Mouse (Mus musculus) myocyte (in vitro differentiated cells): Measurements from ENCODE around the gene Rnf144a. TPM values are rescaled to one million over a fixed set of nuclear protein-coding genes. Genes with fewer than 3 reads are reported as not detected.

Experiments
- H3K27me3 ChIP-seq: one replicate; pipeline ENCODE4 v1.6.1; 2011; ENCODE audit not compliant: control insufficient read depth, insufficient read depth, insufficient read length
- H3K36me3 ChIP-seq: one replicate; pipeline ENCODE4 v1.6.1; 2011; ENCODE audit not compliant: control insufficient read depth, insufficient read depth
- H3K4me2 ChIP-seq: one replicate; pipeline ENCODE4 v1.6.1; 2011; ENCODE audit warnings: low read depth, control low read depth
- H3K4me3 ChIP-seq: one replicate; pipeline ENCODE4 v1.5.1; 2011; ENCODE audit warnings: mild to moderate bottlenecking, control low read depth, moderate library complexity
- H3K79me2 ChIP-seq: one replicate; pipeline ENCODE4 v1.6.1; 2011; ENCODE audit not compliant: control insufficient read depth, insufficient read depth
- H3ac ChIP-seq: one replicate; pipeline ENCODE4 v1.6.1; 2011; ENCODE audit not compliant: control insufficient read depth, insufficient read length
- CEBPB ChIP-seq: IDR thresholded peaks from 2 replicates; pipeline ENCODE4 v1.6.1; 2011; ENCODE audit warnings: mild to moderate bottlenecking, moderate library complexity; ENCODE audit not compliant: poor library complexity, insufficient read depth, severe bottlenecking
- E2F4 ChIP-seq: IDR thresholded peaks from one replicate; pipeline ENCODE4 v1.6.1; 2011; ENCODE audit warnings: mild to moderate bottlenecking, control low read depth, moderate library complexity; ENCODE audit not compliant: insufficient read depth
- MAX ChIP-seq: IDR thresholded peaks from one replicate; pipeline ENCODE4 v1.6.1; 2011; ENCODE audit warnings: low read depth, mild to moderate bottlenecking, control low read depth
- MYOD1 ChIP-seq, 3 experiments: IDR thresholded peaks; one replicate each; pipeline ENCODE4 v1.6.1; 2011; ENCODE audit warnings: control low read depth in 2 of 3, low read depth in 2 of 3, mild to moderate bottlenecking in 2 of 3, moderate library complexity in 1 of 3; ENCODE audit not compliant: insufficient read length in 2 of 3, control insufficient read depth in 1 of 3
- MYOG ChIP-seq, 3 experiments: IDR thresholded peaks; one replicate each; pipeline ENCODE4 v1.6.1; 2011; ENCODE audit warnings: control low read depth in 2 of 3, low read depth in 2 of 3, mild to moderate bottlenecking in 2 of 3; ENCODE audit not compliant: insufficient read length in 2 of 3, control insufficient read depth in 1 of 3, insufficient read depth in 1 of 3
- POLR2A ChIP-seq: IDR thresholded peaks from one replicate; pipeline ENCODE4 v1.6.1; 2011; ENCODE audit warnings: low read depth, mild to moderate bottlenecking, control low read depth, moderate library complexity; ENCODE audit not compliant: insufficient read length
- POLR2AphosphoS2 ChIP-seq: IDR thresholded peaks from one replicate; pipeline ENCODE4 v1.6.1; 2011; ENCODE audit warnings: low read depth, control low read depth; ENCODE audit not compliant: insufficient read length
- REST ChIP-seq: IDR thresholded peaks from one replicate; pipeline ENCODE4 v1.6.1; 2011; ENCODE audit warnings: mild to moderate bottlenecking, control low read depth, moderate library complexity; ENCODE audit not compliant: insufficient read depth, insufficient read length
- SRF ChIP-seq: IDR thresholded peaks from one replicate; pipeline ENCODE4 v1.6.1; 2011; ENCODE audit warnings: low read depth; ENCODE audit not compliant: control insufficient read depth, insufficient read length
- TCF12 ChIP-seq: IDR thresholded peaks from one replicate; pipeline ENCODE4 v1.6.1; 2011; ENCODE audit warnings: mild to moderate bottlenecking, control low read depth; ENCODE audit not compliant: poor library complexity, insufficient read depth, severe bottlenecking
- TCF3 ChIP-seq: IDR thresholded peaks from one replicate; pipeline ENCODE4 v1.6.1; 2011; ENCODE audit warnings: low read depth, control low read depth; ENCODE audit not compliant: insufficient read length
- USF1 ChIP-seq: IDR thresholded peaks from one replicate; pipeline ENCODE4 v1.6.1; 2011; ENCODE audit warnings: low read depth, mild to moderate bottlenecking, control low read depth, moderate library complexity
- polyA plus RNA-seq: library from polyadenylated mRNA; unstranded; fragments of >200 nt; fragmentation: generic; extraction: Trizol; gene quantifications from one replicate; pipeline ENCODE4 v1.2.1, GENCODE M21; 2012; ENCODE audit warnings: missing spikeins

Gene Rnf144a
- polyA plus RNA-seq, 1 experiment: not detected

DNA sequence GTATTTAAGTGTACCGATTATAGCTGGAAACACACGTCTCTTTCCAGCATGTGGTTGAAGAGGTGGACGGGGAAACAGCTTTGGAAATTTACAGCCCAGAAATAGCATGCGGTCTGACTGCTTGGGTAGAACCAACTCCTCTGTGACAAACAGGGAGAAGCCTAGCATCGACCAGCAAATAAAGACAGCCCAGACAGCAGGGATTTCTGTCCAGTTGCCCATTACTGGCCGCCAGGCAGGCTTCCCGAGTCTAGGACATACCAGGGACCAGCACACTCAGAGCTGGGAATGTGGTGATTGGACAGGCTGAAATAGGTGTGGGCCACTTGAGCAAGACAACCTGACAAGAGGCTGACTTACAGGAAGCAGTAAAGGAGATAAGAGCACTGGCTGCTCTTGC is 35.3 kb downstream of the Rnf144a start:
- Histone ChIP-seq H3K4me2 (no peak overlapping the region), H3K4me3 (no peak overlapping the region), H3ac (no peak overlapping the region), H3K79me2 (no peaks in the 10 kb centered on the region), H3K36me3 (no peaks in the 10 kb centered on the region), H3K27me3 (no peaks in the 10 kb centered on the region)
- TF ChIP-seq POLR2A (no peak), CEBPB (no peak), TCF3 (no peak), TCF12 (no peak), MYOG (IDR thresholded peaks at IDR 0.05; ENCODE audit: control insufficient read depth in 1 of 3, insufficient read depth in 1 of 3, insufficient read length in 2 of 3, low read depth in 2 of 3) (no peak), E2F4 (no peak)

DNA sequence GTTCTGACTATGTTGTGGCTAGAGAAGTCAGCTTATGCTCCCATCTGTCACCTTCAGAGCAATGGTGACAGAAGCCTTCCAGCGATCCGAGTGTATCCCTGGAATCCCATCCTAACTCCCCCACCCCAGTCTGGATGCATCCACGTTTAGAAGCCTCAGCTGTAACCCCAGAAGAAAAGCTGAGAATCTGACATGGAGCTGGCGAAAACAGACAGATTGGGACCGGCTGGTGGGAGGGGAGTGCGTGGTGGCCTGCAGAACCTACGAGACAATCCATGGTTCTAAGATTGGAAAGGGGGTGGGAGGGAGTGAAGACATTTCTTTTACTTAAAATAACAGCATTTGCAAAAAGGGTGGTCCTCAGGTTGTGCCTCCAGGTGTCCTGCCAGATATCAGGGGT is 37.4 kb downstream of the Rnf144a start:
- Histone ChIP-seq H3K4me3 (no peak overlapping the region), H3ac (no peak overlapping the region), H3K36me3 (no peaks in the 10 kb centered on the region), H3K27me3 (no peaks in the 10 kb centered on the region), H3K79me2 (no peaks in the 10 kb centered on the region), H3K4me2 (no peak overlapping the region)
- TF ChIP-seq E2F4: no peak

DNA sequence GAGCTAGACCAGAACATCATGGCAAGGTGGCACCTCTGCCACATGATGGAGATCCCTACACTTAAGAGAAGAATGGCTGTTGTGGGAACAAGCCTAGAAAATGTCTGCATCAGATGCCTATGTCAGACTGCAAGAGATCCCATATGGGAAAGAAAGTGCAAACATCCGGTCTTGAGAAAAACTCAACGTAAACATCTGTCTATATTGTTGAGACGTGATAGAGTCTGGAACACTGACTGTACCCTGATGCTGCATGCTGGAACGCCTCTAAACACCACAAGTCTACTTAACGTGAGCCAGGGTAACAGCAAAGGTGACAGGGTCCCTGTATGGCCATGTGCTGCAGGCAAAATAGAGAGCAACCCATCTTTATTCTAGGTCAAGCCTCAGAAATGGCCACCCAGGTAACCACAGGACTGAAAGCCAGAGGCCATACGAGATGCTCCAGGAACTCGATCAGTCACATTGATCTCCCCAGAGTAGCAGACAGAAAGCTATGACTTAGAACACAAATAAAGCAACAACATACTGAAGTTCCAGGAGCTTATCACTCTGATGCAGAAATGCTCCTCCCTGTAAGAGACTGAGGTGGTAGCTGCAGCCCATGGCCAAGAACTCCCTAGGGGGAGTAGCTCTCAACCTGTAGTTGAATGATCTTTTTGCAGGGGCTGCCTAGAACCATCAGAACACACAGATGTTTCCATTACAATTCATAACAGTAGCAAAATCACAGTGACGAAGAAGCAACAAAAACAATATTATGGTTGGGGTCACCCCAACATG is 38.3 kb downstream of the Rnf144a start:
- H3K79me2 ChIP-seq: no peaks in the 10 kb centered on the region
- no peak overlapping the region for H3K4me3 ChIP-seq
- no peak for TF ChIP-seq POLR2A
- no peak for TF ChIP-seq USF1
- TF ChIP-seq CEBPB: no peak
- no peak for TF ChIP-seq SRF
- TF ChIP-seq E2F4: no peak
- TF ChIP-seq REST: no peak
- no peak for TF ChIP-seq TCF3
- no peak for TF ChIP-seq MYOD1 (IDR thresholded peaks at IDR 0.05; ENCODE audit: control insufficient read depth in 1 of 3, insufficient read length in 2 of 3, low read depth in 2 of 3)
- TF ChIP-seq POLR2AphosphoS2: no peak
- TF ChIP-seq MYOG (IDR thresholded peaks at IDR 0.05; ENCODE audit: control insufficient read depth in 1 of 3, insufficient read depth in 1 of 3, insufficient read length in 2 of 3, low read depth in 2 of 3): no peak
- TF ChIP-seq MAX: no peak
- no peak for TF ChIP-seq TCF12
- no peaks in the 10 kb centered on the region for H3K36me3 ChIP-seq
- H3K27me3 ChIP-seq: no peaks in the 10 kb centered on the region
- no peak overlapping the region for H3K4me2 ChIP-seq
- no peak overlapping the region for H3ac ChIP-seq

DNA sequence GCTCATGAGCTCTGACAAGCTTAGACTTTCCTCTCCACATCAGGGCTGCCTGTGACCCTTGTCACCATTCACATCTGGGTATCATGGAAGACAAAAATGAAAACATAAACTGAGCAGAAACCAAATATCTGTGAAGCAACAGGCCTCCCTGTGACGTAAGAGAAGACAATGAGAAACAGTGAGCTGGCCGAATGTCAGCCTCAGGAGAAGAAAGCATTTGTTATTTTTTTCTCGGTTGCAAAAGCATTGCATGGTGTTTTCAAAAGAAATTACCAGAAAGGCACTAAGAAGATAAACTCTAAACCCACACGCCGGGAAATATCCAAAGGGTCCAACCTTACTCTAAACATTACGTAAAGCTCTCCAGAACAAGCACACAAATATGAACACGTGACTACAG is 41.3 kb downstream of the Rnf144a start:
- no peaks in the 10 kb centered on the region for H3K36me3 ChIP-seq
- H3ac ChIP-seq: no peak overlapping the region
- TF ChIP-seq POLR2AphosphoS2 (no peak), MYOD1 (IDR thresholded peaks at IDR 0.05; ENCODE audit: control insufficient read depth in 1 of 3, insufficient read length in 2 of 3, low read depth in 2 of 3) (no peak), USF1 (no peak), MYOG (IDR thresholded peaks at IDR 0.05; ENCODE audit: control insufficient read depth in 1 of 3, insufficient read depth in 1 of 3, insufficient read length in 2 of 3, low read depth in 2 of 3) (no peak), TCF12 (no peak), POLR2A (no peak), TCF3 (no peak), E2F4 (no peak), SRF (no peak), MAX (no peak), CEBPB (no peak), REST (no peak)
- H3K4me3 ChIP-seq: no peak overlapping the region
- no peak overlapping the region for H3K4me2 ChIP-seq
- H3K27me3 ChIP-seq: no peaks in the 10 kb centered on the region
- no peaks in the 10 kb centered on the region for H3K79me2 ChIP-seq

DNA sequence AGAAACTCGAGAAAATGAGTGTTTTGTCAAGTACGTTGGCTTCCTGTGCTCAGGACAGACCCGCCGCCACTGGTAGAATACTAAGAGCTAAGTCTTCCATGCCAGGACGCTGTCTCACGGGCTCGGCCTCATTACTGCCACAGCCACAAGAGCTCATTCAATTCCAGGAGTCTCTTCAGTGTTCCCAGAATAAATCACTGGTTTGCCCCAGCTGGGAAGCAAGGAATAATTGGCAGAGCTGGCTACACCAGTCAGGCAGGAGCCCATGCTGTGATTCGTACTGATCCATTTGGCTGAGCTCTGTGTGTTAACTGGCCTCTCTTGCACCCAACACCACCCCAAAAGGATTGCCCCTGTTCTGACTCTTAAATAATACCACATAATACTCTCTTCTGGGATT is 45.0 kb downstream of the Rnf144a start:
- H3K27me3 ChIP-seq: no peaks in the 10 kb centered on the region
- TF ChIP-seq POLR2AphosphoS2 (no peak), MYOG (IDR thresholded peaks at IDR 0.05; ENCODE audit: control insufficient read depth in 1 of 3, insufficient read depth in 1 of 3, insufficient read length in 2 of 3, low read depth in 2 of 3) (no peak), CEBPB (no peak), E2F4 (no peak), MYOD1 (IDR thresholded peaks at IDR 0.05; ENCODE audit: control insufficient read depth in 1 of 3, insufficient read length in 2 of 3, low read depth in 2 of 3) (no peak), USF1 (no peak), POLR2A (no peak), REST (no peak), SRF (no peak), TCF3 (no peak), TCF12 (no peak)
- no peaks in the 10 kb centered on the region for H3K36me3 ChIP-seq
- H3ac ChIP-seq: no peak overlapping the region
- no peak overlapping the region for H3K4me3 ChIP-seq
- H3K4me2 ChIP-seq: no peak overlapping the region
- H3K79me2 ChIP-seq: no peaks in the 10 kb centered on the region
